Mouse (Mus musculus): ENCODE results near the gene Rab30. TPM values are rescaled to one million over a fixed set of nuclear protein-coding genes. Genes with fewer than 3 reads are reported as not detected.

Rab30 gene
- total RNA-seq, 2 experiments from 2014 or later, result 8.8 to 24.1 TPM

DNA sequence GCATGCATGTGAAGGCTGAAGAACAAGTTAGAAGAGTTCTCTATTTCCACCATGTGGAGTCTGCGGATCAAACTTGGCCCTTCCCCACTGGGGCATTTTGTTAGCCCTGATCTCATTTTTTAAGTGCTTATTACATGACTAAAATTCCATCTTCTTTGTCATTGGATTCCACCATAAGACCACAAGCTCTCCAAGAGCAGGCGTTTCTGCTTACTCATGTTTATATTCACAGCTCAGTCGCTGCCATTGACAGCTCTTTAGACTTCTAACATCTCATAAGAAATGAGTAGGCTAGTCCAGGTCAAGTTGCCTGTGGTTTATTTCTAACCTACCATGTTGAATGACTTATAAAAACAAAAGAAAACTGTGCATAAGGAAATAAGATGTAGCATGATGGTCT lies 84.8 kb downstream of the Rab30 start:
- DNase-seq, result no peak
- intact Hi-C loops (cut with DNase I), result loop anchor here (5.0 to 10.0 kb wide), 2 partner anchors 84 to 721 kb away; partner anchors contain the start of gene Rab30

DNA sequence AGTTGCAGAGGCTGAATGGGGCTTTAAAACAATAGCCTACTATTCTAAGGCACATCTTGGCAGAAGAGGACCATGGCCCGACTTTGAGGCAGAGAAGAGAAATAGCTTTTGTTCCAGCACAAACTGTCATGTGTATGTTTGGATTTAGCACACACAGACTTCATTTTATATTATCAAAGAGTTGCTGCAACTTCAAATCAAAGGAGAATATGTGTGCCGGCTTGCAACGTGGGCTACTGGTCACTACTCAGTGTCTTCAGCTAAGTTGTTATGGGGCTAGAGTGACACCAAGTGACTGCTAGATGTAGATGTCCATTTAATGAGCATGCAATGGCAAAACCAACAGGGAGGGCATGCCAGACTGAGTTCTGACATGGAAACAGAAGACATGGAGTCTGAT lies 86.6 kb downstream of the Rab30 start:
- intact Hi-C loops (cut with DNase I), result loop anchor here (2.0 to 10.0 kb wide), 3 partner anchors 86 to 723 kb away; partner anchors contain the start of gene Rab30
- peak; percentile 11 to 18 for DNase-seq

DNA sequence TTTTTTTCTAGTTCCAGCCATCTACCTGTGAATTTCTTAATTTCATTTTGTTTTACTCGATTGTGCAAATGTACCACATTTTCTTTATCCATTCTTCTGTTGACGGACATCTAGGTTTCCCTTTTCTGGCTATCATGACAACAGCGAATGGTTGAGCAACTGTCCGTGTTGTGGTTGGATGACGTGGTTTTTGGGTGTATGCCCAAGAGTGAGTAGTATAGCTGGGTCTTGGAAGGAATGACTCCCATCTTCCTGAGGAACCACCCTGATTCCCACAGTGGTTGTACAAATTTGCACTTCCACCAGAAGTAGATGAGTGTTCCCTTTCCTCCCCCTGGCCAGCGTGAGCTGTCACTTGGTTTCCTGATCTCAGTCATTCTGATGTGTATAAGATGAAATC lies 91.0 kb downstream of the Rab30 start:
- intact Hi-C loops (cut with DNase I), result loop anchor here (5.0 kb wide), 1 partner anchor 265 kb away; no protein-coding TSS in a partner anchor
- DNase-seq, result no peak

DNA sequence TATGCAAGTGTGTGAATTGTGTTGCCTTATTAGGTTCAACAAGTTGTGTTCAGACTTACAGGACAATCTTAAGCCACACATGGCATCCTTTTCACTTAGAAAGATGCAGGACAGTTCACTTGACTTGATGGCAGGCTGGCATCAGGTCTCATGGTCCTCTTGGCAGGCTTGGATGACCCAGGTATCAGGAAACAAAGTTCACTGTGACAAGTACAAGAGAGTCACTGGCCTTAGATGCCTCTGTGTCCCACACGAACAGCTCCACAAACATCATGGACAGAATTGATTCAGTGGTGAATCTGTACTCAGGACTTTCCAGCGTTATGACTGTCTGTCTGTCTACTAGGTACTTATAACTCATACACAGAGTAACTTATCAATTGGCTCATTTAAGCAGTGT lies 93.0 kb downstream of the Rab30 start:
- intact Hi-C loops (cut with DNase I), result loop anchor here (5.0 kb wide), 1 partner anchor 267 kb away; no protein-coding TSS in a partner anchor
- no peak for DNase-seq

DNA sequence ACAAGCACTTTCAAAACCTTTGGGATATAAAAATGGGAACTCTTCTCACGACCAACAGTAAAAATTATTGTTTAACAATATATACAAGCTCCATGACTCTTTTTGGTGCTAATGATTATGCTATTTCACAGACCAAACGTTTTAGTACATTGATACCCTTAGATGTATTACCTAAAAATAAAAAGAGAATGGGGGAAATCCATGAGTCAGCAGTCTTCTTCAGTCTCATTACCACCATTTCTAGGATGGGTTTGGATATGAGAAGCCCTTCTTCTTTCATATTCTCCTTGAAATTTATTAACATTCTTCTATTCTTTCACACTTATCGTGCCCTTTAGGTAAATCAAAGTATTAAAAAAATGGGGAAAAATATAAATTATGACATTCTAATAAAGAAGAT lies 95.0 kb downstream of the Rab30 start:
- intact Hi-C loops (cut with DNase I), result no loop called here
- DNase-seq, result no peak

DNA sequence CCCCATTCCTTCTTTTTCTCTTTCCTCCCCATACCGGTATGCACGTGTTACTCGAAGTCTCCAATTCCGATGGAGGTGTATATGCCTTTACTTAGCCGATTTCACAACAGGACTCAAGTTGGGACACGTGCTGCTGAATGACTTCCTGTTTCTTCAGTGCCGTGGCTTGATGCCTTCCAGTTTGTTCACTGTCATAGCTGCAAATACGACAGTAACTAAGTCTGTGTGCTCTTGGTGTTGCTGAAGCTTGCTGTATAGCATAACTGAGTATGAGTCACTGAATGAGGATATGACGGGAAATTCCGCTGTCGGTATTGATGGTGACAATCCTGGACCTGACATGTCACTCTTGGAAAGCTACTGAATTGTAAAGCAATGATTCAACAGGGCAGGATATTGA lies 95.8 kb downstream of the Rab30 start:
- intact Hi-C loops (cut with DNase I), result no loop called here
- DNase-seq, result no peak

DNA sequence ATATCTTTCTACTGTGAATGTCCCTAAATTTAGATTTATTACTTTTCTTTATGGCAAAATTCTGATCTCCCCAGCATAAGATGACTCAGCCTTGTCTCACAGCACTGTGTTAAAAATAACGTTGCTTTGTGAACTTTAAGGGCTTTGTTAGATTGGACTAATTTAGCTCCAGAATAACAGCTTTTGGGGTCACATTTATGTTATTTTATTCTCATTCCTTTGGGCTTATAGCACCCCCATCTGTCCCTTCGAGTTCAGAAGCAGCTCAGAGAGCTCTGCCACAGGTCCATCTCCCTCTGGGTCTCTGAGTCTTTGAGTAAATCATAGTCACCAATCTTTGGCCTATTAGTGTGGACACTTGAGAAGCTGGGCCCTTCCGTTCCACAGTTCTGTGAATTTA lies 96.5 kb downstream of the Rab30 start:
- DNase-seq, result no peak
- intact Hi-C loops (cut with DNase I), result no loop called here

DNA sequence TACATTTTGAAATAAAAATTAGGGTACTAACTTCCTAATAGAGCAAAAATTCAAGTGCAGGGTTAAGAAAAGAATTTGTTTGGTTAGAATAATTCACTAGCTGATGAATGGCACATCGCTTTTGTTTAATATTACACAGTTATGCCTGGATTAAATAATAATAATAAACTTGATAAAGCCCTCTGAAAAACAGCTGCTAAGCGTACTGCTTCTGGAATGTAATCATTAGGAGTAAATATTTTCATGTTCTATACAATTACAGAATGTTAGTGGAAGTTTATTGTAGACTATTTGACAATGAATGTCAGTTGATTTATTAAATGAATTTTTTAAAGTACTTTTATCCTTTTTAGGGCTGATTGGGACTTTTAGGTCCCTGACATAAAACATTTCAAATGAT lies 100.9 kb downstream of the Rab30 start:
- intact Hi-C loops (cut with DNase I), result no loop called here
- DNase-seq, result no peak

DNA sequence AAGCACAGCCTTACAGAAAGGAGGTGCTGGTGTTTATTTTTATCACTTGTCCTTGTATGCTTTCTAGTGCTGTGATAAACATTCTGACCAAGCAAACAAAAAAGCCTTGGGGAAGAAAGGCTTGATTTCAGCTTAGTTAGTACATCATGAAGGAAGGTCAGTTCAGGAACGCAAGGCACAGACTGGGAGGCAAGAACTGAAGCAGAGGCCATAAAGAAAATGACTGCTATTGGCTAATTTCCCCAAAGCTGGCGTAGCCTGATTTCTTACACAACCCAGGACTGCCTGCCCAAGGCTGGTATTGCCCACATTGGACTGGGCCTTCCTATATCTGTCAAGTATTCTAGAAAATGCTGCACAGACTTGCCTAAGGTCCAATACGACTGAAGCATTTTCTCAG lies 106.8 kb downstream of the Rab30 start:
- DNase-seq, result no peak
- intact Hi-C loops (cut with DNase I), result no loop called here

DNA sequence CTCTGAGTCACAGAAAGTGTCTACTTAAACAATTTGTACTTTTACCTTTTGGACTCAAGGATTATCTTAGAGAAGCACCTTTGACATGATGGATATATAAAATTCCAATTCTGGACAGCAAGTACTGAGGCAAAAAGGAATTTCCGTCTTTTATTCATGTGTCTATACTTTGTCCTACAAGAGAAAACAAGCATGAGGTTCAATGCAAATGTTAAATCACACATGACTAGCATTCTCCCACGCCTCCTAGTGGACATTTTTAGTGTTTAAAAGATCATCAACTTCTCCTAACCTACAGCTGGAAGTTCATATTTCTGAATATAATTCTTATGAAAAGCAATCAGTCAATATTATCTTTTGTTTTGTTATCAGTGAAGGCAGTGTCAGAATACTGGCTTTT lies 125.1 kb downstream of the Rab30 start:
- intact Hi-C loops (cut with DNase I), result loop anchor here (2.0 to 10.0 kb wide), 2 partner anchors 236 to 762 kb away; no protein-coding TSS in a partner anchor
- DNase-seq, result no peak

DNA sequence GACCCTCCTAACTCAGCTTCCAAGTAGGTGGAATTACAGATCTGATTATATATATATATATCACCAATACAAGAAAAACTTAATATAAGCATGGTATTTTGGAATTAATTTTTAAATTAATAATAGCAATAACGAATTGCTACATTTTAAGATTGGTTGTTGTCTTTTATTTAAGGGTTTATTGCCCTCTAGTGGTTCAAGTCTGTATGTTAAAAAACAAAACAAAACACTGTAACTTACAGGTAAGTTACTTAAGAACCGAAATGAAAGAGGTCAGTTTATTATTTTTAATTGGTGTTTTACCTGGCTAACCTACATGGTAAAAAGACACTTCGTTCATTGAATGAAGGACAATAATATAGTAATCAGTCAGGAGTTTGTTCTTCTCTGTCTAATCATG lies 128.8 kb downstream of the Rab30 start:
- DNase-seq, result no peak
- intact Hi-C loops (cut with DNase I), result loop anchor here (2.0 to 5.0 kb wide), 3 partner anchors 128 to 233 kb away; partner anchors contain the start of genes Ankrd42 and Rab30

DNA sequence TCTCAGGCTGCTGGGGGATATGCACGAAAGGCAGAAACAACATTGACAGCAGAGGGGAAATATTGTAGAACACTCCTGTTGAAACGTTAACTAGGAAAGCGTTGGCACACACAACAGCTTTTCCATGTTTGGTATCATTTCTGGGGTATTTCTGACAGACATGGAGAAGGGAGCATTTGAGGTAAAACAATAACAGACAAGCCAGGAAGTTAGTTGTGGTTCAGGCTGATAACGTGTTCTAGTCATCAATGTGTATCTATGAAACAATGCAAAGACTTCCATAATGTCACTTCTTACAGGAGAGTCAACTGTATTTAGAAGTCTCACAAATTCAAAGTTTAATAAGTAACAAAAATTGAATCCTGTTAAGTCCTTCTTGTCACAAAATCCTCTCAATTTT lies 130.2 kb downstream of the Rab30 start:
- intact Hi-C loops (cut with DNase I), result loop anchor here (2.0 to 5.0 kb wide), 3 partner anchors 129 to 235 kb away; partner anchors contain the start of genes Ankrd42 and Rab30
- no peak for DNase-seq

DNA sequence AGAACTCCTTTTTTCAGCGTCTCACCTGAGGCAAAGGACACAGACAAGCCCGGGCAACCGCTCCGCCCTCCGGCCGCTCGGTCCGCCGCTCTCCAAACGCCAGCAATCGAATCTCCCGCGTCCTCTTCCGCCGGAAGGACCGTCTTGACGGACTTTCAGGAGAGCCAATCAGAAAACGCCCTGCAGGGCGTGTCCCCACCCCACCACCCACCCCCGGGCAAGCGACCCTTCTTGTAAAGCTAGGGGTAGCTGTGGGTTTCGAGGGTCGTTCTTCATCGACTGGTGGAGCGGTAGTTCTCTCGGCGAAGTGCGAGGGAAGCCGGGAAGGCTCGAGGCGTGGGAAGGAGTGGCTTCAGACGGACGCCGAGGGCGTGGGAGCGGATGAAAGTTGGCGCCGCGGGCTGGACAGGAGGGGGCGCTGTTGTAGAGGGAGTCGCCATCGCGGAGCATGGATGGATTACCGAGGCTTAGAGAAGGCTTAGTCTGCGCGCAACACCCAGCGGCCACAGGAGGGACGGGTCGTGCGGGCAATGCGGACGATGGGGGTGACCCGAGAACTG lies 132.8 kb downstream of the Rab30 start, which contains the start of the genes Ddias and Prcp:
Gene Ddias (minus strand): TSS at position 132 of the 560 bp plus-strand sequence.
Gene Prcp (plus strand): TSS at position 355 of the 560 bp plus-strand sequence.
- intact Hi-C loops (cut with DNase I), result loop anchor here (1.0 to 5.0 kb wide), 4 partner anchors 29 to 223 kb away; partner anchors contain the start of gene Rab30
- DNase-seq, result peak; percentile 96 to 97

DNA sequence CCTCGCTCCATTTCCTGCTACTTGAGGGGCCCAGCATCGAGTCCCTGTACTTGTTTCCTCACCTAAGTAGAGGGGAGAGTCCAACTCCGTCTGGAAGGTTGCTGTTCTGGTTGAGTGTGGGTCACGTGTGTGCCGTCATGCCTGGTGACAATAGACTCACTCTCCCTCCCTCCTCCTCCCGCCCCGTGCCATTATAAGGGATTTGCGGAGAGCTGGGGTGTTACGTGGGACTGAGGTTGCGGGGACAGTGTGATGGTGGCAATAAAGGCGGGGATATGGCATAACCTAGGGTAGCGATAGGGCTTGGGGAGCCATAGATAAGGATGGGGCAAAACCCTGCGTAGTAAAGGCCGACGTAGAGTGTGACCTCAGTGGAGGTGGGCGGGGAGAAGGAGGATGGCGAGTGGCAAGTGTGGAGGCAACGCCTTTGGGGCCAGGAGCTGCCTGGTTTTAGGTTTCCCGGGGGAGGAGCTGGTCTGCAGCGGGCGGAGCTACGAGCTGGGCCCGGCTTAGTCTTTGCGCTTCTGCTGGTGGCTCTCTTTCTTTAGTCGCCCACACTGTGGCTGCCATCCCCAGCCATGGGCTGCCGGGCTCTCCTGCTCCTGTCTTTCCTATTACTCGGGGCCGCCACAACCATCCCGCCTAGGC lies 133.5 kb downstream of the Rab30 start:
- intact Hi-C loops (cut with DNase I), result loop anchor here (1.0 to 5.0 kb wide), 4 partner anchors 28 to 222 kb away; partner anchors contain the start of gene Rab30
- peak; percentile 87 to 88 for DNase-seq

DNA sequence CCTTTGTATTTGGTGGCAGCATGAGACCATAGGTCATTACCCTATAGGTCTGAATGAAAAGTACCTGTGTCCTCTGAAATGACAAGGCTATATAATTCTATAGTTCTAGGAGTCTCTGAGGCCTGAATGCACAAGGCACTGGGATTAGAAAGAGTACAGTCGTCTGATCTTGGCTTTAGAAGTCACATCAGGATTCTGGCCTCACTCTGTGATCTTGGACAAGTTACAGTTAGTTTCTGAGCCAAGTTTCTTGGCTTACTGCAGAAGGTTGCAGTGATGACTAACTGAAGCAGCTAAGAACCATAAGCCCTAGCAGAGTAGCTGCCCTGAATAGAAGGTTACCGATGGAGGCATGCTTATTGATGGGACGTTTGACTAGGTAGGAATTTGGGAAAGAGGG lies 134.7 kb downstream of the Rab30 start:
- peak in 1 of 2 experiments; percentile 34 for DNase-seq
- intact Hi-C loops (cut with DNase I), result no loop called here

DNA sequence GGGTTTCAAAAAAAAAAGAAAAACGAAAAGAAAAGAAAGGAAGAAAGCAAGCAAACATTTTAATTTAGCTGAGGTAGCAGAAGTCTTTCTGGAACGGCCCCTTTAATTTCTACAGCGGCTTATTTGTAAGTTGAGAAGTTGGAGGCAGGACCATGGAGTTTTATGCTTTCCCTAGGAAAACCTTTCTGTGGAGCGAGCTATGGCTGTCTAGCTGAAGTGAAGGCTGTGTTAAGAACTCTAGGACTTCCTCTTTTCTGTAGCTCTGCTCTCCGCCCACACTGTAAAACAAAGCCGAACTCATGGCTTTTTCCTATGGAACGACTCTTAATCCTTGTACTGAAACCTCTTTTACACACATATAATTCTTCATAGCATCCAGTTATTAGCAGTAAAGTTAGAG lies 135.1 kb downstream of the Rab30 start:
- no peak for DNase-seq
- intact Hi-C loops (cut with DNase I), result no loop called here

DNA sequence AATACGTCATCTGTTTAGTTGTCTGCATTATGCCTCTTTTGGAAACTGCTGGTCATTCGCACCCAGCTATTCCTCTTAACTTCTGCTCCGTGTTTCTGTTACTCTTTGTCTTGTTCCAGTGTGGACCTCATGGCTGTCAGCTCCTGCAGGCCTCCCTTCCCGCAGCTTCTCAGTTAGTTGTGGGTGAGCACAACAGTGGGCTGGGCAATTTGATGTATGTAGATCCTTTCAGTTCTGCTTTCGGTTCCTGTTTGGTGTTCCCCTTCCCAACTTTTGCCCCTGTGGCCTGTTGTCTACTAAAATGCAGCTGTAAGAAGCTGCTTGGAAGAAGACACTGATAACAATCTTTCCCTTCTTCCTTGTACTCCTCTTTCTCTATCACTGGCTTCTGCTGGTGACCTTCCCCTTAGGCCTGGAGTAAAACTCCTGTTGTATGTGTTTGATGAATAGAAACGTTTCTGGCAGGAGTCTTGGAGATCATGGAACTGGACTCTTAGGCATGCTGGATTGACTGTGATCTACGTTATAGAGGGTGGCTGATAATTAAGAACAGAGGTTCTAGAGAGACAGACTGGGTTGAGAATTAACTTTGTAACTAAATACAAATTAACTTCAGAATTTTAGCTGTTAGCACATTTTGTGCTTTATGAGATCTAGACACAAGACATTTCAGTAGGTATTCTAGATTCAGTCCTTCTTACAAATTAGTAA lies 137.3 kb downstream of the Rab30 start:
- intact Hi-C loops (cut with DNase I), result loop anchor here (1.0 kb wide), 2 partner anchors 11 to 21 kb away; no protein-coding TSS in a partner anchor
- DNase-seq, result no peak

DNA sequence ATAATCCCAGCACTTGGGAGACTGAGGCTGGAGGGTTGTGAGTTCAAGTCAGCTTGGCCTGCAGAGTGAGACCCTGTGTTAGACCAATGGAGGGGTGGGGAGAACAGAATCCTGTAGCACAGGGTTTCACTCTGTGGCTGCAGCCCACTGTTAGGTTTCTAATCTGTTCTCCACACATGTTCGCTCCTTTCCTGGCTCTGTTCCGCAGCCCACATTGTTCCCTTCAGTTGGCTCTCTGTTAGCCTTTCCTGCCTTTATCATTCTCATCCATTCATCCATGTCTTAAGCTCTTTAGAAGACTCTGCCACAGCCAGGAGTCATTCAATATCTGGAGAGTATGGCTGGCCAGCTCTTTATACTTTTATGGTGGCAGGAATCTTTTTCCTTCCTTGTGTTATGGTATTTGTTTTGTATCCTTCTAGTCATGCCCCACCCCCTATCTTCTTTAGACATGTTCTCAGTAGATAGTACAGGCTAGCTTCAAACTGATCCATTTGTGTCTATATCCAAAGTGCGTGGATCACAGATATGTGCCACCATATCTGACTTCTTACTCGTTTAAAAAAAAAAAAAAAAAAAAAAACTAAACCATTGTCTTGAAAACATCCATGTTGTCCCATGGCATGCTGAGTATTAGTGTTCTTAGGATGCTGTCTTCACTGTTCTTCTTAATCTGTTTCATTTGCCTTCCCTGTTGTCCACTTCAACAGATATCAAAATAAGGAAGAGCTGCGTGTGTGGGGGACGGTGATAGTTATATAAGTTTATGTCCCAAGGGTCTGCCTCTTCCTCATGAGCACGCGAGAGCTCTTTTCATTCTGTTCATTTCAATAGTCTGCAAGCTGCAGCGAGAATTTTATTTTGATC lies 142.7 kb downstream of the Rab30 start:
- intact Hi-C loops (cut with DNase I), result no loop called here
- DNase-seq, result no peak

DNA sequence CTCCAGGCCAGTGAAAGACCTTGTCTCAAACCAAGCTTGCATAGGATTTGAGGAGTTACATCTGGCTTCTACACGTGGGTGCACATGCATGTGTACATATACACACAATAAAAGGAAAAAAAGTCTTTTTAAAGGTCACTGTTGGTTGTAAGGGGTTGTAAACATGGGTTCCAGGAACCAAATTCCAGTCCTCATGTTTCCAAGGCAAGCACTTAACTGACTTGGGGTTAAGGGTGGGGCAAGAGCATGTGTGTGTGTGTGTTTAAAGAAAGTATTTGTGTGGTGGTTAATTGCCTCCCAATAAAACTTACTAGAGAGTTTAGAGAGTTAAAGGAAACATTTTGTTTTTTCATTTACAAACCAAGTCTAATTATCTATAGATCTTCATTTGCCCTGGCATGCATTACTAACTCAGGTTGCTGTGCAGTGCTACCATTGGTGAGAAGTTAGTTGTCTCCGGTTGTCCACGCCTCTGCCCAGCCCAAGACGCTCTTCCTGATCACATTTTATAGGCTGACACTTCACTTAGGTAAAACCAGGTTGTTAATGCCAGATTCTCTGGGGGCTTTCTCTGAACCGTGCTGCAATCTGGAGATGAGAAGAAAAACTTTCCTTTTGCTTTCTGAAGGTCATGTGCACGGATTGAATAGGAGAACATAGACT lies 143.7 kb downstream of the Rab30 start:
- no peak for DNase-seq
- intact Hi-C loops (cut with DNase I), result no loop called here

DNA sequence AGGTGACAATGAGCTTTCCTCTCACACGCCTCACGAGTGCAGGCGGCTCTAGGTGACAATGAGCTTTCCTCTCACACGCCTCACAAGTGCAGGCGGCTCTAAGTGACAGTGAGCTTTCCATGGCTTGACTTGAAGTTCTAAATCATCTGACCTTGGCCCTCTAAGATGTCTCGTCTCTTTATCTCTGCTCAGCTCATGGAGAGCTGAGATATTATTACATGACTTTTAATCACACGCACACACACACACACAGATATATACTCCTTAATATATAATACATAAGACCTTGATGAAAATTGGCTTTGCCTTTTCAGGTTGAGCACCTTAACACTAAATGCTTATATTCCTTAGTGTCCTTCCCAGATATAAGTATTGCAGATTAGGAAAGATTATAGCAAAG lies 145.4 kb downstream of the Rab30 start:
- intact Hi-C loops (cut with DNase I), result no loop called here

More for the DNA sequence above, 145.4 kb downstream of the Rab30 start:
- no peak for DNase-seq
